Mouse (Mus musculus) gonadal fat pad, adult 2 months (tissue): ENCODE measurements around the gene Adig. TPM values are rescaled to one million over a fixed set of nuclear protein-coding genes. Genes with fewer than 3 reads are reported as not detected.
A peak's percentile ranks its signal among the peaks of the same experiment; 100 is the strongest.

Experiments
- DNase-seq: peaks from one replicate; pipeline ENCODE4 v3.0.0-alpha.2; 2012; ENCODE audit warnings: low read depth
- polyA plus RNA-seq: library from polyadenylated mRNA; depleted of rRNA; stranded (reverse); fragments of >200 nt; gene quantifications from 2 replicates; pipeline ENCODE4 v1.2.3, GENCODE M21; 2012; rRNA removed

The Adig gene
- 211 and 252 TPM in 2 replicates for polyA plus RNA-seq

GRCm38 (mm10) chr2:158501836-158502812 is at the start of gene Adig:
Gene Adig, plus strand, starts transcription at chr2:158502612.
- DNase-seq: no peak

- no peak for DNase-seq
These were observed 46.0 kb upstream of the Adig start for GRCm38 (mm10) chr2:158456451-158456850.

DNA sequence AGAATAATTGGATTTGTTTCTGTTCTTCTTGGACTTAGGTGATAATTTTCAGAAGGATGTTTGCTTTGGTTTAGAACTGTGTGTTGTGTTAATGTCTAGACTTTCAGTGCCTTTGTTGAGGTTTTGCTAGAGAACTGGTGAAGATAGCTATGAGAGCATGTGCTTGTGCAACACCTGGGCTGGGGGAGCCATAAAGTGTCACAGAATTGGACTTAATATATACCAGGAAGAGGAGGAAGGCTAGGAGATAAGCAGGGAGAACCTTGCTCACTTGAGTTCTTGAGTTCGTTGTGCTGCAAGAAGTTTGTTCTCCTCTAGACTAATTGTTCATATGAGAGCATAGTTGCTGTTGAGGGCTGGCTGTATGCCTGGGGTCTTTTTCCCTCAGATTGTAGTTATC is 44.8 kb upstream of the Adig start:
- DNase-seq: no peak

GRCm38 (mm10) chr2:158462450-158462849 is 40.0 kb upstream of the Adig start:
- no peak for DNase-seq

DNA sequence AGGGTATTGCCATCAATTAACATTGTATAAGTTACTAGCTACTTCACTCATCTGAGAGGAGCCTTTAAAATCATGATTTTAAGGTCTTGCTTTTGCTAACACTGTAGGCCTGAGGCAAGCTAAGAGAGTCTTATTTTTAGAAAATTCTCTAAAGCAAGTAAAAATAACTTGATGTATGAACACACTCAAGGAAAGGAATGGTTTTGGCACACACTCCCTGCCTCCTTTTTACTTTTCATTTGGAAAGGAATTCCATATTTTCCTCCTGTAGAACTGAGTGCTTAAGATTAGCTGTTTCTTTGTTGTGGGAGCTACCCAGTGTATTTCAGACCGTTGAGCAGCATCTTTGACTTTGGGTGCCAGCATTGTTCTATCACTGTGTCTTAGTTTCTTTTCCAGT is 28.3 kb upstream of the Adig start:
- DNase-seq: no peak

- no peak for DNase-seq
These were observed 24.8 kb upstream of the Adig start for GRCm38 (mm10) chr2:158477640-158478039.

DNA sequence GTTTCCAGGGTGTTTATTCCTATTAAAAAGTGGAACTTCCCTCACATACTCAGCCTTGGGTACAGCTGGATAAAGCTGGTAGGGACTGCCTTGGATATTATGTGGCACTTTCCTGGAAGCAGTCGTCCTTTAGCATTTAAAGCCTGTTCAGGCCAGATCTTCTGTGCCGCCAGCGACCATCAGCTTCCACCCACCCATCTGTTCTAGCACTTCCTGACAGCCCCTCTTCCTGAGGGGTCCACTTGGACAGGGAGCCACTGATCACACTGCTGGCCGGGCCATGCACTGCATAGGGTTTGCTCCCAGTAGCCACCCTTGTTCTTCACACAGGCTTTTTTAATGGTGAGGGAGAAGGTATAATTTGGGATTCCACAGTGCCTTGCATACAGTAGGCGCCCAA is 4.0 kb upstream of the Adig start:
- no peak for DNase-seq

- DNase-seq: no peak
These were observed 814 bp downstream of the Adig start for GRCm38 (mm10) chr2:158503226-158503625.

- no peak for DNase-seq
These were observed 1.3 kb downstream of the Adig start for GRCm38 (mm10) chr2:158503671-158504070.

DNA sequence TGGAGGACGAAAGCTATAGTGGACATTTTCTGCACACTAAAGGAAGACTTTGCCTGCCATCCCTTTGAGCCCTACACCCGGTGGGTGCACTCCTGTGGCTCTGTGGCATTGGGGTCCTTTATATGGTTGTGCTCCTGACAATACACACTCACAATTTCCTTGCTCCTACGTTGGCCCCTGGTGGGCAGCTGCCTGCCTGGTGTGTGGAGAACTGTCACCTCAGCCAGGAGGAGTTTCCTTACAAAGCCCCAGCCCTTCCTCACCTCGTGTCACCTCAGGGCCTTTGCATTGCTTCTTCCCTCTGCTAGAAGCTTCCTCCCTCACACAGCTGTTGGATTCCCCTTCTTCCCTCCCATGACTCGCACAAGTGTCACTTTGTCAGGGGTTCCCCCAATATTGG is 4.1 kb downstream of the Adig start:
- DNase-seq: no peak

GRCm38 (mm10) chr2:158507046-158507445 is 4.6 kb downstream of the Adig start:
- DNase-seq: no peak

- peak; percentile 67 for DNase-seq
These were observed 8.3 kb downstream of the Adig start for GRCm38 (mm10) chr2:158510665-158511064.

DNA sequence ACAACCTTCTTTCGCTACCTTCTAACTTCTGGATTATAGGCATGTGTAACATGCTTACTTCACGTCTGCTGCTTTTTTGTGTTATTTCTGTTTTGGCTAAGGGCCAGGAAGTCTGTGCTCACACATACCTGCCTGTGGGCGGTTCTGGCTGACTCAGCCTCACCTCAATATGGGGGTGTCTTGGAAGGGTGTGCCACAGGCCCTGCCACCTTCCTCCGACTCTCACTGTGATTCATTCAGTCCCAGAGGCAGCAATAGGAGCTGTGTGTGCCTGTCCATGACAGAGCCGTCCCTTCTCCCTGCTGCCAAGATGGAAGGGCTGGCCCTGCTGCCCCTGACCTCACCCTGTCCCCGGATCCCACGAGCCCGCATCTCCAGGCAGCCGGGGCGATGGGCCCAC is 10.1 kb downstream of the Adig start, which contains the start of gene Arhgap40:
Gene Arhgap40 (plus strand): TSS at position 269 of the 400 bp plus-strand sequence.
- no peak for DNase-seq

DNA sequence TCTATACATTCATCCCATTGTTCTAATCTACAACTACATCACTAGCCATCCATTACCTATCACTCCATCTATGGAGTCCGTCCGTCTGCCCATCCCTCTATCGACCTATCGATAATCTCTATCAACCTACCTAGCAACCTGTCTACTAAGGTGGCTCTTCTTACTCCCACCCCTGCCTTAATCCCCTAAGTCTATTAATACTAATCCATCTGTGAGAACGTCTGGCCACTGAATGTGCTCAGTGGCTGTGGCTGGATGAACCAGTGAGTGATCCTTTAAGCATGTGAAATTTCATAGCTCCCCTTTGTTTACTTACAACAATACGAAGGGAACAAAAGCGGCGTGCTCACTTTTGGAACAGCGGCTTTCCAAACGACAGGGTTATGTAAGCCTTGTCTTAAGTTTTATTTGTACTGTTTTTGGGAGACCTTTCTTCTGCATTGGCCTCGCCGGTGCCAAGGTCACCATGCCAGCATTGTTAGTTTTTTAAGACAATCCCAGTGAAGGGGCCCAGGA is 11.5 kb downstream of the Adig start:
- no peak for DNase-seq

GRCm38 (mm10) chr2:158518583-158518982 is 16.2 kb downstream of the Adig start:
- DNase-seq: no peak

GRCm38 (mm10) chr2:158519071-158519470 is 16.7 kb downstream of the Adig start:
- no peak for DNase-seq

GRCm38 (mm10) chr2:158519800-158520199 is 17.4 kb downstream of the Adig start:
- DNase-seq: no peak

DNA sequence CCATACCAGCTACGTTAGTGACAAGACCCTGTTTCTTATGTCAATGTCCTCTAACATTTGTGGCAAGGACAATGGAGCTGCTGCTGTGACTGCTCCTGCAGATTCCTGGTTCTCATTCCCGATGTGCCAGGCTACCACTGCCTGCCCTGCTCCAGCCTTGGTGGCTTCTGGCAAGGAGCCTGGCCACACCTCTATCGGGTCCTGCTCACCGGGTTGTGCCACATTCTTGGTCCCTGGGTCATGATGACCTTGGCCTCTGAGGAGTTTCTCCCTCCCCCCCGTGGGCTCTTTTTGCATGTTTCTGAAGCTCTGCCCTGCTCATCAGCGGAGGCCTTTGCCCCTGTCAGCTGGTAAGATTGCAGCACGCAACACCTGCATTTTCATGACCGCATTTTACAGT is 20.6 kb downstream of the Adig start:
- DNase-seq: no peak

DNA sequence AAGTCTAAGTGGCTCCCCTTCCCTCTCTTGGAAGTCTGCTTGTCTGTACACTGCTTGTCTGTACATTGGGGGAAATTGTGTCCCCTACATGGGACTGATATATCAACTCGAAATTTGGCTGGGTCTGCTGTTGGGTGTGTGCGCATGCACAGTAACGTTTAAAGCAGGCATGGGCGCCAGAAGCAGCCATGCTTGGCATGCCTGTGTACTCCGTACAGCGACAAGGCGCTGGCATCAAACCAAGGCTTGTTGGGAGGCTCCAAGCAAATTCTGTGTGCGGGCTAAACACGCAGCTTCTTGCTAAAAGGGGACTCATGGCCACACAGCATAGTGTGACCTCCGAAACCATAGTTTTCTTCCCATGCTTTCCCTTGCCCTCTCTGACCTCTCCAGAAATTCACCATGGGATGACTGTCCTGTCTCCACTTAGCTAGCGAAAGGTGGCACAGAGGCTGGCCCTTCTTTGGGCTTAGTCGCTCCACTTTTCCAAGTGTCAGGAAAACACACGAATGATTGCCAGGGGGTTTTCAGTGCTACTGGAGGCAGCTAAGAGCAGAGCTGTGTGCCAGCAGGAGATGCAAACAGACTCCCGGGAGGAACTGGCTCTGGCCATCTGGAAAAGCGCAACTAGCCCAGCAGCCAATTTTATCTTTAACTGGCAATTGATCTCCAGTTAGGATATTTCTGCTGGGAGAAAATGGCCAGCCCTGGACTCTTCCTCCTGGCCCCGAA is 21.9 kb downstream of the Adig start:
- no peak for DNase-seq

GRCm38 (mm10) chr2:158534090-158534489 is 31.7 kb downstream of the Adig start:
- no peak for DNase-seq

DNA sequence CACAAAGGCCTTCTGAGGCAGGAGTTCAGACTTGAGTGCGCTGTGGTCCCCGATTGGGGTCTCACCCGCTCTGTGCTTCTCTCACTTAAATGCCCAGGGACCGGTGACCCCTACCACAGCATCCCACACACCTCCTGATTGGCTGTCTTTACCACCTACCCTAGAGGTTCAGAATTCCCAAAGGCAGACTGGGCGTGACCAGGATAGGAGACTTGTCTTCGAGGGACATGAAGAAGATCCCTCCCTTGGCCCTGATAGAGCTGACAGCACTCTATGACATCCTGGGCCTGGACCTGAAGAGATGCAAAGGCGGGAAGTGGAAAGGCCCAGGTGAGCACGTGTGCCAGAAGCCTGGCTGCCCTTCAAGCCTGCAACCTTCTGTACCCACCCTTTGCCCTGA is 32.1 kb downstream of the Adig start:
- no peak for DNase-seq
